Mouse (Mus musculus): ENCODE data around the gene Mb. TPM values are rescaled to one million over a fixed set of nuclear protein-coding genes. Genes with fewer than 3 reads are reported as not detected.

Mb gene
- polyA plus RNA-seq, 1 experiment from 2014 or later: 2.5 TPM

- Histone ChIP-seq H3K36me3 (ENCODE audit: control insufficient read depth, insufficient read depth, low read length) (no peaks in the 10 kb centered on the region), H3K9me3 (replicated peaks; ENCODE audit: control insufficient read depth, low read length) (no peaks in the 10 kb centered on the region), H3K9ac (ENCODE audit: low read length) (no peak overlapping the region), H3K27me3 (ENCODE audit: control insufficient read depth, insufficient read depth, low read length) (no peaks in the 10 kb centered on the region), H3K4me2 (ENCODE audit: low read depth, low read length) (no peak overlapping the region), H3K4me3 (replicated peaks; ENCODE audit: low read length) (no peak overlapping the region), H3K27ac (ENCODE audit: low read length) (no peak overlapping the region), H3K4me1 (ENCODE audit: control insufficient read depth, insufficient read depth, low read length) (peaks cover 29% of the 10 kb centered on the region)
- ATAC-seq (ENCODE audit: insufficient read depth, low FRiP score): no peak
- 77% methylated on average over 8 of the region's 9 CpGs for WGBS
These were observed 11.2 kb downstream of the Mb start for GRCm38 (mm10) chr15:77039211-77039700.

GRCm38 (mm10) chr15:77037278-77038161, 12.9 kb downstream of the Mb start:
- H3K4me1 ChIP-seq (ENCODE audit: control insufficient read depth, insufficient read depth, low read length): peaks cover 29% of the 10 kb centered on the region
- WGBS: 9% methylated on average over 11 of the region's 11 CpGs
- H3K27ac ChIP-seq (ENCODE audit: low read length): peak overlapping the region; percentile 100

GRCm38 (mm10) chr15:77036989-77037277, 13.5 kb downstream of the Mb start:
- Histone ChIP-seq H3K4me3 (replicated peaks; ENCODE audit: low read length) (no peak overlapping the region), H3K27ac (ENCODE audit: low read length) (peak overlapping the region; percentile 100), H3K4me2 (ENCODE audit: low read depth, low read length) (peak overlapping the region; percentile 30), H3K9ac (ENCODE audit: low read length) (peak overlapping the region; percentile 65), H3K9me3 (replicated peaks; ENCODE audit: control insufficient read depth, low read length) (no peaks in the 10 kb centered on the region), H3K36me3 (ENCODE audit: control insufficient read depth, insufficient read depth, low read length) (no peaks in the 10 kb centered on the region), H3K4me1 (ENCODE audit: control insufficient read depth, insufficient read depth, low read length) (peaks cover 29% of the 10 kb centered on the region), H3K27me3 (ENCODE audit: control insufficient read depth, insufficient read depth, low read length) (no peaks in the 10 kb centered on the region)
- peak; percentile 67 for ATAC-seq (ENCODE audit: insufficient read depth, low FRiP score)
- 16% methylated on average over 2 of the region's 2 CpGs for WGBS

More at GRCm38 (mm10) chr15:77037278-77038161, 12.9 kb downstream of the Mb start:
- Histone ChIP-seq H3K9ac (ENCODE audit: low read length) (peak overlapping the region; percentile 65), H3K9me3 (replicated peaks; ENCODE audit: control insufficient read depth, low read length) (no peaks in the 10 kb centered on the region), H3K27me3 (ENCODE audit: control insufficient read depth, insufficient read depth, low read length) (no peaks in the 10 kb centered on the region), H3K36me3 (ENCODE audit: control insufficient read depth, insufficient read depth, low read length) (no peaks in the 10 kb centered on the region), H3K4me2 (ENCODE audit: low read depth, low read length) (peak overlapping the region; percentile 30), H3K4me3 (replicated peaks; ENCODE audit: low read length) (no peak overlapping the region)
- ATAC-seq (ENCODE audit: insufficient read depth, low FRiP score): peak; percentile 87

- Histone ChIP-seq H3K27ac (ENCODE audit: low read length) (peak overlapping the region; percentile 100), H3K4me1 (ENCODE audit: control insufficient read depth, insufficient read depth, low read length) (peaks cover 29% of the 10 kb centered on the region), H3K4me2 (ENCODE audit: low read depth, low read length) (peak overlapping the region; percentile 30; the same call in 1 of the 2 replicates), H3K9me3 (replicated peaks; ENCODE audit: control insufficient read depth, low read length) (no peaks in the 10 kb centered on the region), H3K4me3 (replicated peaks; ENCODE audit: low read length) (no peak overlapping the region), H3K9ac (ENCODE audit: low read length) (peak overlapping the region; percentile 65), H3K27me3 (ENCODE audit: control insufficient read depth, insufficient read depth, low read length) (no peaks in the 10 kb centered on the region), H3K36me3 (ENCODE audit: control insufficient read depth, insufficient read depth, low read length) (no peaks in the 10 kb centered on the region)
- peak; percentile 85 for ATAC-seq (ENCODE audit: insufficient read depth, low FRiP score)
- 48% methylated on average over 11 of the region's 11 CpGs for WGBS
These were observed 14.0 kb downstream of the Mb start for GRCm38 (mm10) chr15:77036320-77036988.

GRCm38 (mm10) chr15:77035643-77036042, 14.8 kb downstream of the Mb start:
- Histone ChIP-seq H3K9me3 (replicated peaks; ENCODE audit: control insufficient read depth, low read length) (no peaks in the 10 kb centered on the region), H3K4me2 (ENCODE audit: low read depth, low read length) (no peak overlapping the region), H3K36me3 (ENCODE audit: control insufficient read depth, insufficient read depth, low read length) (no peaks in the 10 kb centered on the region), H3K27ac (ENCODE audit: low read length) (peak overlapping the region; percentile 100), H3K9ac (ENCODE audit: low read length) (peak overlapping the region; percentile 5; the same call in 1 of the 2 replicates), H3K4me1 (ENCODE audit: control insufficient read depth, insufficient read depth, low read length) (peaks cover 29% of the 10 kb centered on the region), H3K4me3 (replicated peaks; ENCODE audit: low read length) (no peak overlapping the region), H3K27me3 (ENCODE audit: control insufficient read depth, insufficient read depth, low read length) (no peaks in the 10 kb centered on the region)
- ATAC-seq (ENCODE audit: insufficient read depth, low FRiP score): no peak
- WGBS: 57% methylated on average over 3 of the region's 3 CpGs

- Histone ChIP-seq H3K27ac (ENCODE audit: low read length) (no peak overlapping the region), H3K9me3 (replicated peaks; ENCODE audit: control insufficient read depth, low read length) (no peaks in the 10 kb centered on the region), H3K27me3 (ENCODE audit: control insufficient read depth, insufficient read depth, low read length) (no peaks in the 10 kb centered on the region), H3K4me2 (ENCODE audit: low read depth, low read length) (no peak overlapping the region), H3K4me1 (ENCODE audit: control insufficient read depth, insufficient read depth, low read length) (peaks cover 29% of the 10 kb centered on the region), H3K9ac (ENCODE audit: low read length) (no peak overlapping the region), H3K4me3 (replicated peaks; ENCODE audit: low read length) (no peak overlapping the region), H3K36me3 (ENCODE audit: control insufficient read depth, insufficient read depth, low read length) (no peaks in the 10 kb centered on the region)
- 78% methylated on average over 6 of the region's 6 CpGs for WGBS
- no peak for ATAC-seq (ENCODE audit: insufficient read depth, low FRiP score)
These were observed 15.9 kb downstream of the Mb start for GRCm38 (mm10) chr15:77034526-77034925.

DNA sequence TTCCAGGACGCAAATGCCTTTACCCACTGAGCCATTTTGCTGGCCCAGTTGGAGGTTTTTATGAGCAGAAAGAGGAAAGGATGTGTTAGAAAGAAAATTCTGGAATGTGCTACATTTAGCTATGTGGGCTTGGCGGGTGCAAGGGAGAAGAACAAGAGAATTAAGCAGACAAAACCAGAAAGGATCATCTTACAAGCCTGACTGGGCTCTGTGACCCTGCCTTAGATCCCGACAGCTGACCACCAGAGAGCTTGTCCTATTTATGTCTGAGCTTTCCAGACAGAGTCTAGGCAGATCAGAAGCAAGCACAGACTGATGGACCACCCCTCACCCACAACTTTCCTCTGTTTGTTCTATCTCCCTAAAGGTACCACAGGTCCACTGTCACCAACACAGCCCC, 19.2 kb downstream of the Mb start:
- no peaks in the 10 kb centered on the region for H3K36me3 ChIP-seq (ENCODE audit: control insufficient read depth, insufficient read depth, low read length)
- H3K9me3 ChIP-seq (replicated peaks; ENCODE audit: control insufficient read depth, low read length): no peaks in the 10 kb centered on the region
- no peaks in the 10 kb centered on the region for H3K27me3 ChIP-seq (ENCODE audit: control insufficient read depth, insufficient read depth, low read length)
- H3K4me2 ChIP-seq (ENCODE audit: low read depth, low read length): no peak overlapping the region
- H3K9ac ChIP-seq (ENCODE audit: low read length): no peak overlapping the region
- H3K27ac ChIP-seq (ENCODE audit: low read length): no peak overlapping the region
- WGBS: 72% methylated on average over 3 of the region's 3 CpGs
- no peak overlapping the region for H3K4me3 ChIP-seq (replicated peaks; ENCODE audit: low read length)
- H3K4me1 ChIP-seq (ENCODE audit: control insufficient read depth, insufficient read depth, low read length): peaks cover 20% of the 10 kb centered on the region; the same call in 1 of the 2 replicates
- ATAC-seq (ENCODE audit: insufficient read depth, low FRiP score): no peak

GRCm38 (mm10) chr15:77029331-77029991, 21.0 kb downstream of the Mb start:
- peak; percentile 64; the same call in 1 of the 2 replicates for ATAC-seq (ENCODE audit: insufficient read depth, low FRiP score)
- no peak overlapping the region for H3K4me3 ChIP-seq (replicated peaks; ENCODE audit: low read length)
- H3K27ac ChIP-seq (ENCODE audit: low read length): 0 out of 2 replicates have a peak overlapping the region, but pooled peaks have one; percentile 39
- no peaks in the 10 kb centered on the region for H3K9me3 ChIP-seq (replicated peaks; ENCODE audit: control insufficient read depth, low read length)
- peak overlapping the region; percentile 16; the same call in 1 of the 2 replicates for H3K4me2 ChIP-seq (ENCODE audit: low read depth, low read length)
- WGBS: 25% methylated on average over 7 of the region's 7 CpGs
- H3K36me3 ChIP-seq (ENCODE audit: control insufficient read depth, insufficient read depth, low read length): no peaks in the 10 kb centered on the region
- no peak overlapping the region for H3K9ac ChIP-seq (ENCODE audit: low read length)
- H3K4me1 ChIP-seq (ENCODE audit: control insufficient read depth, insufficient read depth, low read length): peaks cover 8% of the 10 kb centered on the region; the same call in 1 of the 2 replicates
- H3K27me3 ChIP-seq (ENCODE audit: control insufficient read depth, insufficient read depth, low read length): no peaks in the 10 kb centered on the region

Data from stomach, embryonic 16.5 days (tissue).